Mouse (Mus musculus) erythroid progenitor cell, adult 5-6 weeks (primary cell): ENCODE results near the gene Rabgef1. TPM values are rescaled to one million over a fixed set of nuclear protein-coding genes. Genes with fewer than 3 reads are reported as not detected.

Source experiments
- ATAC-seq: replicated peaks from 2 replicates; pipeline ENCODE4 v1.8.0; 2016; ENCODE audit warnings: moderate number of reproducible peaks, mild to moderate bottlenecking, moderate TSS enrichment, inconsistent platforms; ENCODE audit not compliant: poor library complexity, low FRiP score, severe bottlenecking
- total RNA-seq, 2 experiments: library from RNA; stranded (forward) in 1 of 2; stranded (reverse) in 1 of 2; fragments of 150-400 nt in 1 of 2; fragments of 186-747, 209-891 nt in 1 of 2; gene quantifications; 2 replicates each; pipeline versions ENCODE4 v1.2.3 to v1.2.4; 2015 to 2017; ENCODE audit warnings: low replicate concordance in 2 of 2

The Rabgef1 gene
- total RNA-seq, 2 experiments from 2014 or later: 47.4 to 91.1 TPM

DNA sequence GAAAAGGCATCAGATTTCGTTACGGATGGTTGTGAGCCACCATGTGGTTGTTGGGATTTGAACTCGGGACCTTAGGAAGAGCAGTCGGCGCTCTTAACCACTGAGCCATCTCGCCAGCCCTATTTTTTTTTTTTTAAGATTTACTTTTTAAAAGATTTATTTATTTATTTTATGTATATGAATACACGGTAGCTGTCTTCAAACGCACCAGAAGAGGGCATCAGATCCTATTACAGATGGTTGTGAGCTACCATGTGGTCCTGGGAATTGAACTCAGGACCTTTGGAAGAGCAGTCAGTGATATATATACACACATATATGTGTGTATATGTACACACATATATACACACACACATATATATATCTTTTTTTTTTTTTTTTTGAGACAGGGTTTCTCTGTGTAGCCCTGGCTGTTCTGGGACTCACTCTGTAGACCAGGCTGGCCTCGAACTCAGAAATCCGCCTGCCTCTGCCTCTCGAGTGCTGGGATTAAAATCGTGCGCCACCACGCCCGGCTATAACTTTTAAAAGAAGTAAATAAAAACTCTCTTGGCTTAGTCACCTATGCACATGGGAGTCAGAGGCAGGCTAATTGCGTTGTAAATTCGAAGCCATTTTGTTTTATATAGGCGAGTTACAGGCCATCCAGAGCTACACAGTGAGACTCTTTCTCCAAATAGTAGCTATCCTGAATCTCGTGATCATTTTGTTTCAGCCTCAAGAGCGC is 84.4 kb downstream of the Rabgef1 start:
- peak; percentile 5 for ATAC-seq

DNA sequence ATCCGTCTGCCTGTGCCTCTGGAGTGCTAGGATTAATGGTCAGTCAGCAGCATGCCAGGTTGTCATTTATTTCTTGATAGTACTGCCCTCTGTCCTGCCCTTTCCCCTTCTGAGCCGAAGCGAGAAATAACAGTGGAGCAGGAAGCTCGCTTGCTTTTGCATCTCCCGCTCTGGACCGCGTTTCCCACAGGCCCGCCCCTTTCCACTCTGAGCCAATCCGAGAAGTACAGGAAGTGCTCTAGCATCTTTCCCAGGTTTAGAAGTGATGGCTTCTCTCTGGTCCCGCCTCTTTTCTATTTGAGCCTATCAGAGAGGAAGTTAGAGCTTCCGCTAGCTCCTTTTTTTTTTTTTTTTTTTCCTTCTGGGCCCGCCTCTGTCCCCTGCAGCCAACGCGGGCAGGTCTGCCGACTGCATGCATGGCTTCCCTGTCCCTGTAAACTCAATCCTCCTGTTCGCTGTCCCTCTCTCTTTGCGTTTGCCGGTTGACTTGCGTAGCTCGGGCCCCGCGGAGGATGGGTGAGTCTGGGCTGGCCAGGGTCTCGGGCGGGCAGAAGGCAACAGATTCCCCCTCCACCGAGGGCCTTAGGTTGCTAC is 85.2 kb downstream of the Rabgef1 start:
- peak; percentile 91 for ATAC-seq

DNA sequence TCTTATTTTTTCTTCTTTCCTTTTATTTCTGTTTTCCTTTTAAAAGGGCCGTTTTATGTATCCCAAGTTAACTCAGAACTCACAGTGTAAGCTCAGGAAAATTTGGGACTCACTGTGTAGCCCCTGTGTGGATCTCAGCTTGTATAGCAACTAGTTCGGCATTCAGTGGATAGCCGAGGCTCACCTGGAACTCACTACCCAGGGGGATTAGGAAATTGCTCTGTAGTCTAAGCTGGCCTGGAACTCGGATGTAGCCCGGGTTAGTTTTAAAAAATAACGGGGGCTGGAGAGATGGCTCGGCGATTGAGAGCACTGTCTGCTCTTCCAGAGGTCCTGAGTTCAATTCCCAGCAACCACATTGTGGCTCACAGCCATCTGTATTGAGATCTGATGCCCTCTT is 85.7 kb downstream of the Rabgef1 start:
- ATAC-seq: no peak

DNA sequence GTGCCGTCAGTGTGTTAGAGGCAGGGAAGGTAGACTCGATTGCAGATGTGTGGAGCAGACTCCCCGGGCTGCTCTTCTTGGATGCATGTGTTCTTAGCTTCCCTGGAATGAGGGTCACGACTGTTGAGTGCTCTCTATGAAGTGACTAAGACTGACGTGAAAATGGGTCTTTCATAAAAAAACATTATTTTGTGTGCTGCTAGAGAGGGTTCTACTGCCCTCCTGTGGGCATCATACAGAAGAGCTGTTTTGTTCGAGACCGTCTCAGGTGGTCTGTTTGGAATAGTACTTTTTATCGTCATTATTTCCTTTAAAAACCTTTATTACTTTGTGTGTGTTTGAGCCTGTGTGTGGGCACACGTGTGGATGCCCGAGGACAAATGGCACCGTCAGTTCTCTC is 91.9 kb downstream of the Rabgef1 start:
- ATAC-seq: no peak

Other genes with a start within 250 kb of the Rabgef1 start
- gene Vkorc1l1, start 229.8 kb upstream of the Rabgef1 start, total RNA-seq (2015; ENCODE audit: low replicate concordance): 54.4 and 69.6 TPM in 2 replicates
- 37.9 and 60.2 TPM in 2 replicates for gene Vkorc1l1, start 229.8 kb upstream of the Rabgef1 start, total RNA-seq (2017; ENCODE audit: low replicate concordance)
- 24.9 and 27.2 TPM in 2 replicates for gene Gusb, start 168.7 kb upstream of the Rabgef1 start, total RNA-seq (2015; ENCODE audit: low replicate concordance)
- 5.4 and 15.1 TPM in 2 replicates for gene Gusb, start 168.7 kb upstream of the Rabgef1 start, total RNA-seq (2017; ENCODE audit: low replicate concordance)
- gene Asl, start 142.6 kb upstream of the Rabgef1 start, total RNA-seq (2015; ENCODE audit: low replicate concordance): 8.6 and 10.9 TPM in 2 replicates
- 1.8 TPM in 1 of 2 replicates, not detected in the other for gene Asl, start 142.6 kb upstream of the Rabgef1 start, total RNA-seq (2017; ENCODE audit: low replicate concordance)
- gene Crcp, start 142.5 kb upstream of the Rabgef1 start, total RNA-seq (2015; ENCODE audit: low replicate concordance): 15.1 and 31.4 TPM in 2 replicates
- gene Crcp, start 142.5 kb upstream of the Rabgef1 start, total RNA-seq (2017; ENCODE audit: low replicate concordance): 17.2 and 18.1 TPM in 2 replicates
- 5.0 and 11.7 TPM in 2 replicates for gene Tpst1, start 98.5 kb upstream of the Rabgef1 start, total RNA-seq (2015; ENCODE audit: low replicate concordance)
- 4.5 and 9.1 TPM in 2 replicates for gene Tpst1, start 98.5 kb upstream of the Rabgef1 start, total RNA-seq (2017; ENCODE audit: low replicate concordance)
- 11.2 and 15.1 TPM in 2 replicates for gene Kctd7, start 26.9 kb upstream of the Rabgef1 start, total RNA-seq (2015; ENCODE audit: low replicate concordance)
- gene Kctd7, start 26.9 kb upstream of the Rabgef1 start, total RNA-seq (2017; ENCODE audit: low replicate concordance): 17.1 and 19.2 TPM in 2 replicates
- gene Tmem248, start 45.3 kb downstream of the Rabgef1 start, total RNA-seq (2015; ENCODE audit: low replicate concordance): 26.3 and 27.7 TPM in 2 replicates
- gene Tmem248, start 45.3 kb downstream of the Rabgef1 start, total RNA-seq (2017; ENCODE audit: low replicate concordance): 25.5 and 32.0 TPM in 2 replicates
- gene Sbds, start 83.7 kb downstream of the Rabgef1 start, total RNA-seq (2015; ENCODE audit: low replicate concordance): 32.7 and 57.3 TPM in 2 replicates
- 58.0 and 71.3 TPM in 2 replicates for gene Sbds, start 83.7 kb downstream of the Rabgef1 start, total RNA-seq (2017; ENCODE audit: low replicate concordance)
- gene Tyw1, start 83.8 kb downstream of the Rabgef1 start, total RNA-seq (2015; ENCODE audit: low replicate concordance): 6.7 and 11.5 TPM in 2 replicates
- 12.6 and 13.5 TPM in 2 replicates for gene Tyw1, start 83.8 kb downstream of the Rabgef1 start, total RNA-seq (2017; ENCODE audit: low replicate concordance)
- not detected in 2 replicates for gene Caln1, start 197.7 kb downstream of the Rabgef1 start, total RNA-seq (2015; ENCODE audit: low replicate concordance)
- not detected in 2 replicates for gene Caln1, start 197.7 kb downstream of the Rabgef1 start, total RNA-seq (2017; ENCODE audit: low replicate concordance)
- gene A330070K13Rik, start 212.8 kb downstream of the Rabgef1 start, total RNA-seq (2015; ENCODE audit: low replicate concordance): not detected in 2 replicates
- gene A330070K13Rik, start 212.8 kb downstream of the Rabgef1 start, total RNA-seq (2017; ENCODE audit: low replicate concordance): not detected in 2 replicates